Mouse (Mus musculus) limb, embryonic 14.5 days (tissue): Measurements from ENCODE around the gene Ppm1h. TPM values are rescaled to one million over a fixed set of nuclear protein-coding genes. Genes with fewer than 3 reads are reported as not detected.

Source experiments
- ATAC-seq: fragments of 200-750 bp; cut with Nextera tagmentation; 2 replicates; pipeline ENCODE4 v1.8.0; 2017; ENCODE audit warnings: low read depth, moderate number of reproducible peaks, moderate TSS enrichment; ENCODE audit not compliant: low FRiP score
- DNase-seq: peaks from one replicate; pipeline ENCODE4 v3.0.0-alpha.2; 2015; ENCODE audit warnings: low spot score
- H3K27ac ChIP-seq: fragments of 300-500 bp; sonication (generic); replicated peaks from 2 replicates; pipeline ENCODE4 v1.5.1; 2014; ENCODE audit warnings: low read depth, mild to moderate bottlenecking, low read length, moderate library complexity, mixed read lengths
- H3K27me3 ChIP-seq: fragments of 300-500 bp; sonication (generic); 2 replicates; pipeline ENCODE4 v1.6.1; 2014; ENCODE audit warnings: low read length, mixed read lengths; ENCODE audit not compliant: control insufficient read depth, insufficient read depth
- H3K36me3 ChIP-seq: fragments of 300-500 bp; sonication (generic); 2 replicates; pipeline ENCODE4 v1.6.1; 2014; ENCODE audit warnings: mild to moderate bottlenecking, low read length, moderate library complexity, mixed read lengths; ENCODE audit not compliant: control insufficient read depth, insufficient read depth
- H3K4me1 ChIP-seq: fragments of 300-500 bp; sonication (generic); 2 replicates; pipeline ENCODE4 v1.6.1; 2014; ENCODE audit warnings: antibody characterized with exemption, low read length, mixed read lengths; ENCODE audit not compliant: control insufficient read depth, insufficient read depth
- H3K4me2 ChIP-seq: fragments of 300-500 bp; sonication (generic); replicated peaks from 2 replicates; pipeline ENCODE4 v1.6.1; 2014; ENCODE audit warnings: low read depth, mild to moderate bottlenecking, low read length, moderate library complexity; ENCODE audit not compliant: severe bottlenecking
- H3K4me3 ChIP-seq: fragments of 300-500 bp; sonication (generic); replicated peaks from 2 replicates; pipeline ENCODE4 v1.5.1; 2014; ENCODE audit warnings: low read length
- H3K9ac ChIP-seq: fragments of 300-500 bp; sonication (generic); 2 replicates; pipeline ENCODE4 v1.6.1; 2014; ENCODE audit warnings: mild to moderate bottlenecking, low read depth, low read length, moderate library complexity; ENCODE audit not compliant: severe bottlenecking
- H3K9me3 ChIP-seq: fragments of 300-500 bp; sonication (generic); 2 replicates; pipeline ENCODE4 v1.6.1; 2016; ENCODE audit warnings: low read length; ENCODE audit not compliant: control insufficient read depth
- POLR2A ChIP-seq: fragments of 200-500 bp; IDR thresholded peaks from 2 replicates; pipeline ENCODE4 v1.8.0; 2012; ENCODE audit warnings: inconsistent platforms, mild to moderate bottlenecking, moderate library complexity, borderline replicate concordance; ENCODE audit not compliant: insufficient read depth, insufficient read length; ENCODE audit errors: extremely low read depth
- WGBS: fragments of 180-500 bp; shearing (Covaris S2); extraction: QIAGEN DNeasy Blood & Tissue Kit; methylation state at CpG from one replicate; pipeline ENCODE4 v1.1.7; 2014; 5-methylcytosine and 5-hydroxymethylcytosine counted together
- polyA plus RNA-seq, 2 experiments: library from polyadenylated mRNA; depleted of rRNA in 1 of 2; stranded (reverse) in 1 of 2; unstranded in 1 of 2; fragments of >200 nt; fragmentation: Nextera tagmentation in 1 of 2; extraction: Ambion mirVana in 1 of 2; gene quantifications; 2 replicates each; pipeline versions ENCODE4 v1.2.1 to v1.2.3; 2012 to 2014

Ppm1h gene
- polyA plus RNA-seq, 2 experiments, result 2.2 to 3.4 TPM

GRCm38 (mm10) chr10:122807127-122808105, 128.9 kb downstream of the Ppm1h start:
- peak overlapping the region; percentile 49; the same call in 1 of the 2 replicates for H3K27ac ChIP-seq
- 25% methylated on average over 9 of the region's 9 CpGs for WGBS
- peaks cover 24% of the 10 kb centered on the region for H3K4me1 ChIP-seq
- H3K9me3 ChIP-seq, result 0 out of 2 replicates have a peak, but pooled peaks cover 3% of the 10 kb centered on the region
- H3K9ac ChIP-seq, result 0 out of 2 replicates have a peak overlapping the region, but pooled peaks have one; percentile 25
- DNase-seq (peak; percentile 90), ATAC-seq (peak; percentile 54)
- no peak overlapping the region for H3K4me3 ChIP-seq
- TF ChIP-seq POLR2A, result no peak
- H3K36me3 ChIP-seq, result no peaks in the 10 kb centered on the region
- no peaks in the 10 kb centered on the region for H3K27me3 ChIP-seq
- peak overlapping the region; percentile 23; the same call in 1 of the 2 replicates for H3K4me2 ChIP-seq

GRCm38 (mm10) chr10:122808186-122808585, 129.6 kb downstream of the Ppm1h start:
- Histone ChIP-seq H3K4me3 (no peak overlapping the region), H3K36me3 (no peaks in the 10 kb centered on the region), H3K4me1 (peaks cover 24% of the 10 kb centered on the region), H3K4me2 (no peak overlapping the region), H3K9ac (no peak overlapping the region), H3K9me3 (0 out of 2 replicates have a peak, but pooled peaks cover 3% of the 10 kb centered on the region), H3K27me3 (no peaks in the 10 kb centered on the region), H3K27ac (no peak overlapping the region)
- TF ChIP-seq POLR2A, result no peak
- WGBS, result 60% methylated on average over 4 of the region's 4 CpGs
- no peak for DNase-seq
- no peak for ATAC-seq

- Histone ChIP-seq H3K4me1 (peaks cover 25% of the 10 kb centered on the region), H3K27ac (no peak overlapping the region), H3K27me3 (no peaks in the 10 kb centered on the region), H3K4me3 (no peak overlapping the region), H3K36me3 (no peaks in the 10 kb centered on the region), H3K9me3 (0 out of 2 replicates have a peak, but pooled peaks cover 2% of the 10 kb centered on the region), H3K4me2 (no peak overlapping the region), H3K9ac (no peak overlapping the region)
- DNase-seq (no peak), ATAC-seq (no peak)
- WGBS, result 38% methylated on average over 8 of the region's 8 CpGs
- no peak for TF ChIP-seq POLR2A
Observed at GRCm38 (mm10) chr10:122809851-122810250, 131.3 kb downstream of the Ppm1h start.

- no peak for TF ChIP-seq POLR2A
- Histone ChIP-seq H3K4me3 (no peak overlapping the region; the same call in 1 of the 2 replicates), H3K36me3 (no peaks in the 10 kb centered on the region), H3K9me3 (no peaks in the 10 kb centered on the region), H3K27ac (no peak overlapping the region), H3K4me1 (peaks cover 8% of the 10 kb centered on the region), H3K9ac (no peak overlapping the region), H3K4me2 (peak overlapping the region; percentile 26), H3K27me3 (no peaks in the 10 kb centered on the region)
- WGBS, result 15% methylated on average over 14 of the region's 14 CpGs
- DNase-seq (peak; percentile 47), ATAC-seq (no peak)
Observed at GRCm38 (mm10) chr10:122815094-122815493, 136.5 kb downstream of the Ppm1h start.

GRCm38 (mm10) chr10:122817741-122818140, 139.2 kb downstream of the Ppm1h start:
- 68% methylated on average over 8 of the region's 8 CpGs for WGBS
- Histone ChIP-seq H3K9ac (no peak overlapping the region), H3K27me3 (no peaks in the 10 kb centered on the region), H3K4me3 (no peak overlapping the region), H3K27ac (no peak overlapping the region), H3K36me3 (no peaks in the 10 kb centered on the region), H3K9me3 (no peaks in the 10 kb centered on the region), H3K4me1 (peaks cover 8% of the 10 kb centered on the region), H3K4me2 (no peak overlapping the region)
- no peak for DNase-seq
- TF ChIP-seq POLR2A, result no peak
- ATAC-seq, result no peak
